In genomic region chr12:91384281-91385017, GRCm38 (mm10) we compare ENCODE assay signal across 8 mouse cellular contexts. TPM values are rescaled to one million over a fixed set of nuclear protein-coding genes. Genes with fewer than 3 reads are reported as not detected.
A peak's percentile ranks its signal among the peaks of the same experiment; 100 is the strongest.
DNase-seq lines count a peak whose midpoint lies in the region; ATAC-seq and TF ChIP-seq lines count a peak whose summit lies in the region.

Cep128 (minus strand) TSS chr12:91384409.
Tshr (plus strand) TSS chr12:91384563.

- H3K4me1 ChIP-seq in MEL (ENCODE audit: control insufficient read depth in 1 of 2, insufficient read depth in 2 of 2, low read length in 2 of 2), result peaks cover 0 to 6% of the 10 kb centered on the region in 2 experiments; a peak in 2 of 4 replicates
- H3K4me1 ChIP-seq in cerebellum, adult 2 months (ENCODE audit: control insufficient read depth, insufficient read depth, low read length), result no peaks in the 10 kb centered on the region
- H3K4me1 ChIP-seq in forebrain, postnatal 0 days (ENCODE audit: insufficient read depth), result peaks cover 5% of the 10 kb centered on the region; the same call in 1 of the 2 replicates
- peaks cover 5% of the 10 kb centered on the region for H3K4me1 ChIP-seq in lung, embryonic 15.5 days

- no peak for TF ChIP-seq CTCF in MEL (IDR thresholded peaks at IDR 0.05 in 2 of 3, conservative IDR thresholded peaks at IDR 0.05 in 1 of 3; ENCODE audit: control insufficient read depth in 1 of 3, insufficient read depth in 1 of 3, low read depth in 2 of 3, low read length in 3 of 3, poor library complexity in 1 of 3, severe bottlenecking in 1 of 3)
- TF ChIP-seq CTCF in cerebellum, adult 2 months (IDR thresholded peaks at IDR 0.05; ENCODE audit: borderline replicate concordance, insufficient read depth, low read depth, low read length), result no peak
- no peak; the same call in 1 of the 2 replicates for TF ChIP-seq CTCF in forebrain, postnatal 0 days (IDR thresholded peaks at IDR 0.05; ENCODE audit: low read depth)

- WGBS in cerebellum, adult 2 months, result 1% methylated on average over 27 of the region's 27 CpGs
- WGBS in forebrain, postnatal 0 days, result 2% methylated on average over 27 of the region's 27 CpGs
- WGBS in lung, embryonic 15.5 days, result 3% methylated on average over 27 of the region's 27 CpGs

- peak in 1 of 2 experiments; percentile 77; a peak in 3 of 4 replicates for TF ChIP-seq POLR2A in MEL (IDR thresholded peaks at IDR 0.05; ENCODE audit: control insufficient read depth in 1 of 2, insufficient read depth in 1 of 2, low read depth in 1 of 2, low read length in 2 of 2, poor library complexity in 1 of 2)
- TF ChIP-seq POLR2A in cerebellum, adult 2 months (IDR thresholded peaks at IDR 0.05; ENCODE audit: borderline replicate concordance, insufficient read depth, low read length), result peak; percentile 35; the same call in 1 of the 2 replicates

- H3K9me3 ChIP-seq in MEL (replicated peaks; ENCODE audit: insufficient read depth, low read length), result no peaks in the 10 kb centered on the region
- no peaks in the 10 kb centered on the region for H3K9me3 ChIP-seq in forebrain, postnatal 0 days (ENCODE audit: low read length)
- H3K9me3 ChIP-seq in lung, embryonic 15.5 days, result no peaks in the 10 kb centered on the region

- peak; percentile 100 for ATAC-seq in forebrain, postnatal 0 days
- peak; percentile 100 for ATAC-seq in lung, embryonic 15.5 days (ENCODE audit: borderline replicate concordance, extremely low read depth, low FRiP score, low TSS enrichment)

- peak within 1 kb of the TSS; percentile 98 for H3K4me2 ChIP-seq in forebrain, postnatal 0 days (ENCODE audit: low read depth)
- peak within 1 kb of the TSS; percentile 90 for H3K4me2 ChIP-seq in lung, embryonic 15.5 days

- peak within 1 kb of the TSS; percentile 76 to 78 for H3K4me3 ChIP-seq in MEL (ENCODE audit: control insufficient read depth in 1 of 2, insufficient read depth in 1 of 2, low read depth in 2 of 2, low read length in 2 of 2)
- peak within 1 kb of the TSS; percentile 82 for H3K4me3 ChIP-seq in cerebellum, adult 2 months (replicated peaks; ENCODE audit: insufficient read depth, low read depth, low read length)
- peak within 1 kb of the TSS; percentile 61 for H3K4me3 ChIP-seq in forebrain, postnatal 0 days (ENCODE audit: low read depth, low read length)
- H3K4me3 ChIP-seq in lung, embryonic 15.5 days, result peak within 1 kb of the TSS; percentile 58

- no peaks in the 10 kb centered on the region for H3K27me3 ChIP-seq in MEL (ENCODE audit: control insufficient read depth in 1 of 2, insufficient read depth in 2 of 2, low read length in 2 of 2)
- no peaks in the 10 kb centered on the region for H3K27me3 ChIP-seq in cerebellum, adult 2 months (ENCODE audit: control insufficient read depth, insufficient read depth, low read length)
- H3K27me3 ChIP-seq in forebrain, postnatal 0 days (ENCODE audit: insufficient read depth, low read length), result no peaks in the 10 kb centered on the region
- no peaks in the 10 kb centered on the region for H3K27me3 ChIP-seq in lung, embryonic 15.5 days

- TF ChIP-seq EP300 in MEL (IDR thresholded peaks at IDR 0.05; ENCODE audit: low read depth in 1 of 2, low read length in 2 of 2), result 0 out of 4 replicates have a peak, but pooled peaks of 1 of the 2 experiments have one; percentile 17

- peak within 1 kb of the TSS; percentile 80 for H3K27ac ChIP-seq in MEL (ENCODE audit: control insufficient read depth, low read depth, low read length)
- H3K27ac ChIP-seq in cerebellum, adult 2 months (ENCODE audit: insufficient read depth, low read length), result no peak within 1 kb of the TSS
- H3K27ac ChIP-seq in forebrain, postnatal 0 days (ENCODE audit: low read depth, low read length), result no peak within 1 kb of the TSS
- no peak within 1 kb of the TSS for H3K27ac ChIP-seq in lung, embryonic 15.5 days

- H3K9ac ChIP-seq in MEL (ENCODE audit: control insufficient read depth, low read depth, low read length, poor library complexity, severe bottlenecking), result peak within 1 kb of the TSS; percentile 77
- H3K9ac ChIP-seq in forebrain, postnatal 0 days, result peak within 1 kb of the TSS; percentile 56
- peak within 1 kb of the TSS; percentile 56 for H3K9ac ChIP-seq in lung, embryonic 15.5 days

- peak; percentile 98 for DNase-seq in MEL (ENCODE audit: low read depth, low spot score)
- DNase-seq in cerebellum, adult 2 months, result peak; percentile 91 to 94
- DNase-seq in forebrain, postnatal 0 days, result peak; percentile 93
- DNase-seq in heart, postnatal 4 days, result peak; percentile 92
- DNase-seq in layer of hippocampus, adult 8-10 months (ENCODE audit: low spot score in 2 of 2), result peak; percentile 91 to 92
- DNase-seq in ovary, adult 18-20 months (ENCODE audit: low spot score), result peak; percentile 86
- peak; percentile 91 for DNase-seq in thymus, postnatal 0 days (ENCODE audit: low spot score)

- H3K79me2 ChIP-seq in MEL (ENCODE audit: control insufficient read depth, insufficient read depth, low read length, poor library complexity), result peaks cover 12% of the 10 kb centered on the region

- no peak for TF ChIP-seq RAD21 in MEL (IDR thresholded peaks at IDR 0.05; ENCODE audit: low read depth, low read length)

- H3K36me3 ChIP-seq in MEL (ENCODE audit: control insufficient read depth in 1 of 2, insufficient read depth in 2 of 2, low read length in 2 of 2), result peaks cover 0 to 13% of the 10 kb centered on the region in 2 experiments; a peak in 3 of 4 replicates
- H3K36me3 ChIP-seq in forebrain, postnatal 0 days (ENCODE audit: insufficient read depth), result no peaks in the 10 kb centered on the region
- H3K36me3 ChIP-seq in lung, embryonic 15.5 days, result no peaks in the 10 kb centered on the region

TF ChIP-seq in MEL, 35 proteins besides CTCF, POLR2A, EP300 and RAD21:
- TF ChIP-seq POLR2AphosphoS2 (IDR thresholded peaks at IDR 0.05; ENCODE audit: low read length), result no peak
- TF ChIP-seq POLR2AphosphoS5 (IDR thresholded peaks at IDR 0.05; ENCODE audit: borderline replicate concordance, low read depth, low read length), result no peak
- TF ChIP-seq NELFE (IDR thresholded peaks at IDR 0.05; ENCODE audit: low read depth, low read length), result peak; percentile 49
- peak; percentile 19; the same call in 1 of the 2 replicates for TF ChIP-seq ZMIZ1 (IDR thresholded peaks at IDR 0.05; ENCODE audit: low read depth, low read length)
- TF ChIP-seq MXI1 (IDR thresholded peaks at IDR 0.05; ENCODE audit: low read depth, low read length), result peak; percentile 69
- TF ChIP-seq MYC (IDR thresholded peaks at IDR 0.05; ENCODE audit: low read depth, low read length), result peak; percentile 59
- no peak for TF ChIP-seq MAFK (IDR thresholded peaks at IDR 0.05; ENCODE audit: borderline replicate concordance, low read depth, low read length)
- peak; percentile 58 for TF ChIP-seq NRF1 (IDR thresholded peaks at IDR 0.05; ENCODE audit: insufficient read depth, low read depth, low read length, poor library complexity, severe bottlenecking)
- TF ChIP-seq USF1 (IDR thresholded peaks at IDR 0.05; ENCODE audit: low read depth, low read length), result no peak
- TF ChIP-seq ELF1 (IDR thresholded peaks at IDR 0.05; ENCODE audit: low read depth, low read length), result peak; percentile 99
- TF ChIP-seq SMC3 (IDR thresholded peaks at IDR 0.05; ENCODE audit: low read depth, low read length), result no peak
- TF ChIP-seq UBTF (IDR thresholded peaks at IDR 0.05; ENCODE audit: borderline replicate concordance, insufficient read depth, low read depth, low read length), result no peak
- TF ChIP-seq MYB (IDR thresholded peaks at IDR 0.05; ENCODE audit: low read depth, low read length), result no peak
- 0 out of 2 replicates have a peak, but pooled peaks have one; percentile 13 for TF ChIP-seq TCF12 (IDR thresholded peaks at IDR 0.05; ENCODE audit: low read depth, low read length)
- TF ChIP-seq SIN3A (IDR thresholded peaks at IDR 0.05; ENCODE audit: low read length), result peak; percentile 95
- peak; percentile 67 for TF ChIP-seq ZNF384 (IDR thresholded peaks at IDR 0.05; ENCODE audit: low read depth, low read length)
- 0 out of 2 replicates have a peak, but pooled peaks have one; percentile 1 for TF ChIP-seq MAZ (IDR thresholded peaks at IDR 0.05; ENCODE audit: low read depth, low read length)
- no peak for TF ChIP-seq ZKSCAN1 (IDR thresholded peaks at IDR 0.05; ENCODE audit: low read depth, low read length)
- TF ChIP-seq USF2 (IDR thresholded peaks at IDR 0.05; ENCODE audit: borderline replicate concordance in 1 of 2, insufficient read depth in 1 of 2, low read depth in 1 of 2, low read length in 2 of 2), result no peak
- TF ChIP-seq HCFC1 (IDR thresholded peaks at IDR 0.05; ENCODE audit: low read depth, low read length), result peak; percentile 100
- peak; percentile 80 for TF ChIP-seq TBP (IDR thresholded peaks at IDR 0.05; ENCODE audit: low read depth, low read length)
- peak; percentile 89 for TF ChIP-seq KAT2A (conservative IDR thresholded peaks at IDR 0.05; ENCODE audit: low read depth, low read length)
TF ChIP-seq in MEL: peak in this region for 13.

RNA-seq across cellular contexts. Expression of gene Cep128, which starts in this region (rescaled TPM):
- 11.6 and 12.7 TPM in 2 replicates for total RNA-seq in MEL (2012; rRNA removed)
- 10 to 100 TPM; 23.3 to 40.1 TPM for polyA plus RNA-seq in MEL (2012; ENCODE audit: insufficient read depth in 1 of 2, insufficient read length in 2 of 2, low read depth in 1 of 2, low replicate concordance in 2 of 2, missing spikeins in 1 of 2)
- 2.3 and 2.5 TPM in 2 replicates for polyA plus RNA-seq in cerebellum, adult 2 months (2012; rRNA removed)
- total RNA-seq in forebrain, postnatal 0 days (2014; rRNA removed), result 3.2 and 8.4 TPM in 2 replicates
- polyA plus RNA-seq in forebrain, postnatal 0 days (2015; fragmentation: Nextera tagmentation; extraction: Ambion mirVana), result 2.3 and 3.0 TPM in 2 replicates
- 10 to 100 TPM; 17.1 to 19.1 TPM for total RNA-seq in heart, postnatal 4 days (2021)
- 1 to 10 TPM; 4.9 to 8.1 (median 6.9) TPM for total RNA-seq in layer of hippocampus, adult 8-10 months (2022)
- polyA plus RNA-seq in lung, embryonic 15.5 days (2015; fragmentation: Nextera tagmentation; extraction: Ambion mirVana), result 9.5 and 11.0 TPM in 2 replicates
- polyA plus RNA-seq in thymus, postnatal 0 days (2015; fragmentation: Nextera tagmentation; extraction: Ambion mirVana), result 8.1 and 8.8 TPM in 2 replicates

RNA-seq across cellular contexts. Expression of gene Tshr, which starts in this region (rescaled TPM):
- not detected in 2 replicates for total RNA-seq in MEL (2012; rRNA removed)
- polyA plus RNA-seq in MEL (2012; ENCODE audit: insufficient read depth in 1 of 2, insufficient read length in 2 of 2, low read depth in 1 of 2, low replicate concordance in 2 of 2, missing spikeins in 1 of 2), result not detected
- polyA plus RNA-seq in cerebellum, adult 2 months (2012; rRNA removed), result 0.08 and 0.13 TPM in 2 replicates
- total RNA-seq in forebrain, postnatal 0 days (2014; rRNA removed), result 2.8 and 3.0 TPM in 2 replicates
- 1.7 and 2.0 TPM in 2 replicates for polyA plus RNA-seq in forebrain, postnatal 0 days (2015; fragmentation: Nextera tagmentation; extraction: Ambion mirVana)
- under 1 TPM; 0.05 to 0.07 TPM for total RNA-seq in heart, postnatal 4 days (2021)
- total RNA-seq in layer of hippocampus, adult 8-10 months (2022), result under 1 TPM in 3 of 4 experiments, not detected in 1; 0.10 to 0.64 (median 0.49) TPM
- 0.14 and 0.17 TPM in 2 replicates for polyA plus RNA-seq in lung, embryonic 15.5 days (2015; fragmentation: Nextera tagmentation; extraction: Ambion mirVana)
- 0.08 TPM in 1 of 2 replicates, not detected in the other for polyA plus RNA-seq in thymus, postnatal 0 days (2015; fragmentation: Nextera tagmentation; extraction: Ambion mirVana)
